Mouse (Mus musculus): Measurements from ENCODE around the gene M1ap.
A peak's percentile ranks its signal among the peaks of the same experiment; 100 is the strongest.

M1ap gene

DNA sequence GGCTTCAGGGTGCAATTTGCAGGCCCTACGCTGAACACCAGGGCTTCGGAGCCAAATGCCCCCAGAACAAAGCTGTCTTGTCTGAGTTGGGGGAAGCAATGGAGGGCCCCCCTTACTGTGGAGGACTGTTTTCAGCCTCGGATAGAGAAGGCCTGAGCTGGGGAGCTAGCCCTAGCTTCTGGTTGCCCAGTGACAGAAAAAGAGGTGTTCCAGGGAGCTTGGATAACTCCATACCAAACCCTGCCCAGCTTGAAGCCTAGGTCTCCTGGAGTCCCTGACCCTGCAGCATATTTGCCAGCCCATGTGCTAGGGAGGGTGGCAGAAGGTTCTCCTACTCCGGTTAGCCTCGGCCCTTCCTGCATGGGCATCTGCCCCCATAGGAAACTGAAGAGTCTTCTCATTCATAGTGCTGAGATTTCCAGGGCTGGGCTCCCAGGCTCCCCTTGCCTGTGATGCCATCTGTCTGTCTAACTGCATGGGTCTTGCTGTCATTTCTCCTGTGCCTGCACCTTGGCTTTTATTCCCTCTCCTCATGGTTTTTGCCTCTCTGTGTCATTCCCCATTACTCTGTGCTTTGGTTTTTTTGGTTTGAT lies 87.9 kb downstream of the M1ap start:
- no peak for DNase-seq (ENCODE audit: low spot score)

DNA sequence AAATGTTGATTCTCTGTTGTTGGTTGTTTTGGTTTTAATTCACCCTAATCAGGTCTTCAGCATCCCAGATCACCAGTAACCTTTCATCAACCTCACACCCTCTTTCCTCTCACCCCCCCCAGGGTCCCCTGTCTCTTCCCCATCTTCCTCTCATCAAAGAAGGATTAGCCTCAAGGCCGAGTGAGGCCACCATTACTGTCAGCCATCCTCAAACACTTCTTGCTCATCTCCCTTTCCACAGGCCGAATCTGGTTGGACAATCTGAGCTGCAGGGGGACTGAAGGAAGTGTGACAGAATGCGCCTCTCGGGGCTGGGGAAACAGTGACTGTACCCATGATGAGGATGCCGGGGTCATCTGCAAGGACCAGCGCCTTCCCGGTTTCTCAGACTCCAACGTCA lies 90.5 kb downstream of the M1ap start:
- no peak for DNase-seq (ENCODE audit: low spot score)

- DNase-seq (ENCODE audit: low spot score), result peak; percentile 87
These were observed 91.9 kb downstream of the M1ap start for GRCm38 (mm10) chr6:83038496-83039012.

- no peak for DNase-seq (ENCODE audit: low spot score)
These were observed 93.9 kb downstream of the M1ap start for GRCm38 (mm10) chr6:83040601-83041000.

DNA sequence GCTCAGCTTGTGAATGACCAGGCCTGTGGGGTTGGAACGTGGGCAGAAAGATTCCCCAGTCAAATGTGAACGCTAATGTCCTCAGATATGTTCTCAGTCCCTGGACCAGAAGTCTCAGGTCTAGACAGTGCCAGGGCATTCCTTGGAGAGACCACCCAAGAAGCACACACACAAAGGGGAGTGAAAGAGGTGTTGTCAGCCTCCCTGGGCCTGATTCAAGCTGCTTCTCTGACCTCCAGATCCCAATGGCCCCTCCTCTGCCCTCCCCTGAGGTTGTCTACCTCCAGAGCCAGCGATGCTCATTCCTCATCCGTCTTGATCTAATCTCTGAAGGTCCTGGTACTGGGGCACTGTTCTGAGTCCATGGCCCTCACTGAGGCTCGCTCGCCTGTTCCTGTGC lies 96.9 kb downstream of the M1ap start:
- no peak for DNase-seq (ENCODE audit: low spot score)

DNA sequence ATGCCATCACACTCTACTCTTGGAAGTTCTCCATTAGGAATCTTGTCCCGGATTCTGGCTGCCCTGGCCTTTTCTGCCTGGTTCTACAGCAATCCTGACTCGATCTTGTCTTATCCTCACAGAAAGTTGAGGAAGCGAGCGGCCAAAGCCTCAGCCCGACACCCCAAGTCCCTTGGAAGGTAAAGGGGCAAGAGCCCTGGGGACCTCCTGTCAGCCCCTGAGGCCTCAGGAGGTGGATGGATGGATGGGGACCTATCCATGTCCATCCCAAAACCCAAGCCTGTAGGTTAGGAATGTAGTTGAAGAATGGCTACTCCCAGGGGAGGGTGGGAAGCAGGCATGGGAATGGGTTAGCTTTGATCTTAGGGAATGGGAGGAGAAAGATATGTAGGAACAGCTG lies 97.3 kb downstream of the M1ap start:
- no peak for DNase-seq (ENCODE audit: low spot score)

GRCm38 (mm10) chr6:83044742-83045141 lies 98.0 kb downstream of the M1ap start:
- no peak for DNase-seq (ENCODE audit: low spot score)

- DNase-seq (ENCODE audit: low spot score), result no peak
These were observed 102.7 kb downstream of the M1ap start for GRCm38 (mm10) chr6:83049367-83049766.

DNA sequence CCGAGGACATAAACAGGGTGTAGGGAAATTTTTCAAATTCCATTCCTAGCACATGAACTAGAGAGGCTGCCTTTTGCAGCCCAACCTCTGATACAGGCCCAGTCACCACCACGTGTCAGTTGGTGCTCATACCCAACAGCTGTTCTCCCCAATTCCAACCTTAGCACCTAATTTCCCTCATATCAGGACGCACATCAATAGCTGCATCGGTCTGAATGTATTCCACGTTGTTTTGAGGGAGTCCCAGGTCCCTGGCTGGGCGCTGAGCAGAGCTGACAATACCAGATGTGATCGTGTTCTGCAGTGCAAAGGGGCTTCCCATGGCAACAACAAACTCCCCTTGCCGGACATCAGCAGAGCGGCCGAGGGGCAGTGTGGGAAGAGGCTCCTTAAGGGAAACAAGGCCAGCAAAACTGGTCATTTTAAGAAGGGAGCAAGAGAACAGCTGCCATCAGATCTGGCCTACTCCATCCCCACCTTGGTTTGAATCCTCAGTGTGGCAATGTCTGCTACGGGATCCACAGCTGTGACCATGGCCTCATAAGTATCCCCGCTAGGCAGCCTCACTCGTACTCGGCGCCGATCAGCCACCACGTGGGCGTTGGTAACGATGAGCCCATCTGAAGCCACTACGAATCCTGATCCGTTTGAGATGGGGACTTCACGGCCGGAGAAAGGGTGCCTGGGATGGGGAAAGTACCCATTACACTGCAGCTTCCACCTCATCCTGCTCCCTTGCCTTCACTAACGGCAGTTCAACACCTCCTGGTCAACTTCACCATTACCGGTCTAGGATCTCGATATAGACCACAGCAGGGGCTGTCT lies 106.6 kb downstream of the M1ap start:
- DNase-seq (ENCODE audit: low spot score), result peak; percentile 36

GRCm38 (mm10) chr6:83054074-83054851 lies 107.6 kb downstream of the M1ap start, which contains the start of gene Aup1:
Gene Aup1, plus strand, starts transcription at chr6:83054521.
- DNase-seq (ENCODE audit: low spot score), result peak; percentile 97

DNA sequence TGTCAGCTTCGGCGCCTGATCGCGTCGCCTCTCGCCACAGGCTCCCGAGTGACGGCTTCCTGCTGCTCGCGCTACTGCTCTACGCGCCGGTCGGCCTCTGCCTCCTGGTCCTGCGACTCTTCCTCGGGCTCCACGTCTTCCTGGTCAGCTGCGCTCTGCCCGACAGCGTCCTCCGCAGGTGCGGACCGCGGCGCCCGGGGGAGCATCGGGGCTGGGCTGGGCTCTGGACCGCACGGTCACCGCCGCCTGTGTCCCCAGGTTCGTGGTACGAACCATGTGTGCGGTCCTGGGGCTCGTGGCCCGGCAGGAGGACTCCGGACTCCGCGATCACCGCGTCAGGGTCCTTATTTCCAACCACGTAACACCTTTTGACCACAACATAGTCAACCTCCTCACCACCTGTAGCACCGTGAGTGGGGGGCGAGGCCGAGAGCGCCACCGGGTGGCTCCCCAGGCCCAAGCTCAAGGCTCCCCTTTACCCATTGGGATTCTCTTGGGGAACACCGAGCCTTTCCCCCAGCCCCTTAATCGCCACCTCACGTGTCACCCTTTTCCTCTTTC lies 108.2 kb downstream of the M1ap start, which contains the start of gene Htra2:
Htra2 (minus strand) TSS at position 403 of the 561 bp plus-strand sequence.
- DNase-seq (ENCODE audit: low spot score), result no peak

DNA sequence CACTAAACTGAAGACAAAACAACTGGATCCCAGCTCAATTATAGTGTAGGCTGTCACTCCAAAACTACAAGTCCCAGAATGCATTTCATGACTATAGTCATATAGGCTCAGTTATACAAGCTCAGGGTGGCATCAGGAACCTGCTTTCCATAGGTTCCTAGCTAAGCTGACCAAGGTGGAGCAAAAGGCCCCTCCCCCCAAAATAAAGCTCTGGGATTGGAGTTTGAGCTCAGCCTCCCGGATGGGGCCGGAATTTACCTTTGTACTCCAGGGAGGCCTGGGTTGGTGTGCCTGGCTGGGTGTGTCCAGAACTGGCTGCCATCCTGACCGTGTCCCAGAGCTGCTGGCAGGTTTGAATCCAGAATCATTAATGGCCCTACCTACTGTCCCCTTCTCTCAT lies 111.1 kb downstream of the M1ap start, which contains the start of gene Dqx1:
Dqx1 (plus strand) TSS at position 55 of the 400 bp plus-strand sequence.
- DNase-seq (ENCODE audit: low spot score), result no peak

DNA sequence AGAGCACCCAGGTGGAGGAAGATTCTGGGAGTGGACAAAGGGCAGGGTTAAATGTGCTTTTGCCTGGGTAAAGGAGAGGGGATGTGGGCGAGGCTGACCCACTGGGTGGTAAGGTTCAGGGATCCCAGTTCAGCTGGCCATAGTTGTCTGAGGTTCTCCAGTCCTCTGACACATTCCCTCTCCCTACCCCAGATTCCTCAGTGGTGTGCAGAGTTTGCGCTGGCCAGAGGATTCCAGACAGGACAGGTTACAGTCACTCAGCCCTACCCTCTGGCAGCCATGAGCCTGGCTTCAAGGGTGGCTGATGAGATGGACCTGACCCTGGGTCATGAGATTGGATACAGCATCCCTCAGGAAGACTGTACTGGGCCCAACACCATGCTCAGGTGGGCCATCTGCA lies 112.0 kb downstream of the M1ap start:
- no peak for DNase-seq (ENCODE audit: low spot score)

GRCm38 (mm10) chr6:83065995-83066394 lies 119.3 kb downstream of the M1ap start:
- peak; percentile 43 for DNase-seq (ENCODE audit: low spot score)

DNA sequence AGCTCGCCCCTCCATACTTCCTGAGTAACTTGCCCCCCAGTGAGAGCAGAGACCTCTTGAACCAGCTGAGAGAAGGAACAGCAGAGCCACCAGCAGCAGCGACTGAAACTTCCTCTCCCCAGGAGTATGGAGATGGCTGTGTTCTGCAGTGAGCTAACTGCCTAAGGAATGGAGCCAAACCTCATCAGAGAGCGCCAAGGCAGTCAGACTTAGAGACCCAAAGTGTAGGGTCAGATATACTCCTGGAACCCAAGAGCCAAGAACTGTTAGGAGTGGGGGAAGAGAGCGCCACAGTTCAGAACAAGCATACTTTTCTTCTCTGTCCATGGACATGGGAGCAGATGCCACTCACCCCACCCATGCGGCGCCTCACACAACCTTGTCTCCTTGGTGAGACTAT lies 119.7 kb downstream of the M1ap start:
- DNase-seq (ENCODE audit: low spot score), result no peak

DNA sequence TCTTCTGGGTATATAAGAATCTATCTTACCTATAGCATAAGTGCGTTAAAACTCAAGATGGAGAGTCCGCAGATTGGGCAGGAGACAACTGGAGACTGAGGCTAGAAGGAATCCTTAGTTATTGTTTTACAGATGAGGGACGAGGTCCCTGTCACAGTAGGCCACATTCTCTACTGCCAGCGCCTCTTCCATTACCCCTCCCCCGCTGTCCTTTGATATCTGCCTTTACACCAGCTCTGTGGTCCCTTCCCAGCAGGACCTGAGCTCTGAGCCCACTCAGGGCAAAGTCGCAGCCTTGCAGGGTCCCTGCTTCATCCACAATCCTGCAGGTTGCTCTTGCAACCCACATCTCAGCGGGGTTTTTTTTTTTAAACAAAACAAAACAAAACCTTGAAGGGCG lies 121.5 kb downstream of the M1ap start:
- DNase-seq (ENCODE audit: low spot score), result no peak

DNA sequence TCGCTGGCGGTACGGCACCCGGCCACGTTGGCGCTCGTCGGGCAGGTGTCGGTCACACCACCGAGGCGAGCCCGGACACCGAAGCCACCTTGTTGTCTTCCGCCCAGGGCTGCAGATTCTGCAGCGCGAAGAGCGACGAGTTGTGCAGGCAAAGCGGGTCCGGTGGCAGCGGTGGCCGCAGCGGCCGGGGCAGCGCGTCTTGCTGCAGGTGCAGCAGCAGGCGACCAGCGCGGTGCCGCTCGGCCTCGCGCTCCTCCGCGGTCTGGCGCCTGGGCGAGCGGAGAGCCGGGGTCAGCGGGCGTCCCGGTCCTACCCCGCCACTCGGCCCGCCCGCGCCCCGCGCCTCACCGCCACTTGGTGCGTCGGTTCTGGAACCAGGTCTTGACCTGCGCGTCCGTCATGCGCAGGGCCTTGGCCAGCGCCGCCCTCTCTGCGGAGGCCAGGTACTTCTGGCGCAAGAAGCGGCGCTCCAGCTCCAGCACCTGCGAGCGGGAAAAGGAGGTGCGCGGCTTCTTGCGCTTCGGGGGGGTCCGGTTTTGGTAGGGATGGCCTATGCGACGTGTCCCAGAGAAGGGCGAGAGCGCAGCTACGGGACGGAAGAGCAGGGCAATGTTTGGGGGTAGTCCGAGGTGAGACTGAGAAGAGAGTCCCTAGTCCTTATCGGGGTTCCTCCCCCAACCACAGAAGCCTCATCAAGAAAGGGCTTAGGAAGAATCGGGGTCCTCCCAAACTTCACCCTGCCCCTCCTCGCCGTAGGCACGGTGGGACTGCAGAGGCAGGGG lies 122.2 kb downstream of the M1ap start:
- DNase-seq (ENCODE audit: low spot score), result no peak

GRCm38 (mm10) chr6:83069488-83070246 lies 123.0 kb downstream of the M1ap start:
- no peak for DNase-seq (ENCODE audit: low spot score)

- DNase-seq (ENCODE audit: low spot score), result no peak
These were observed 123.4 kb downstream of the M1ap start, which contains the start of gene Tlx2 for GRCm38 (mm10) chr6:83070247-83070310. Gene Tlx2, minus strand, starts transcription at chr6:83070293.

DNA sequence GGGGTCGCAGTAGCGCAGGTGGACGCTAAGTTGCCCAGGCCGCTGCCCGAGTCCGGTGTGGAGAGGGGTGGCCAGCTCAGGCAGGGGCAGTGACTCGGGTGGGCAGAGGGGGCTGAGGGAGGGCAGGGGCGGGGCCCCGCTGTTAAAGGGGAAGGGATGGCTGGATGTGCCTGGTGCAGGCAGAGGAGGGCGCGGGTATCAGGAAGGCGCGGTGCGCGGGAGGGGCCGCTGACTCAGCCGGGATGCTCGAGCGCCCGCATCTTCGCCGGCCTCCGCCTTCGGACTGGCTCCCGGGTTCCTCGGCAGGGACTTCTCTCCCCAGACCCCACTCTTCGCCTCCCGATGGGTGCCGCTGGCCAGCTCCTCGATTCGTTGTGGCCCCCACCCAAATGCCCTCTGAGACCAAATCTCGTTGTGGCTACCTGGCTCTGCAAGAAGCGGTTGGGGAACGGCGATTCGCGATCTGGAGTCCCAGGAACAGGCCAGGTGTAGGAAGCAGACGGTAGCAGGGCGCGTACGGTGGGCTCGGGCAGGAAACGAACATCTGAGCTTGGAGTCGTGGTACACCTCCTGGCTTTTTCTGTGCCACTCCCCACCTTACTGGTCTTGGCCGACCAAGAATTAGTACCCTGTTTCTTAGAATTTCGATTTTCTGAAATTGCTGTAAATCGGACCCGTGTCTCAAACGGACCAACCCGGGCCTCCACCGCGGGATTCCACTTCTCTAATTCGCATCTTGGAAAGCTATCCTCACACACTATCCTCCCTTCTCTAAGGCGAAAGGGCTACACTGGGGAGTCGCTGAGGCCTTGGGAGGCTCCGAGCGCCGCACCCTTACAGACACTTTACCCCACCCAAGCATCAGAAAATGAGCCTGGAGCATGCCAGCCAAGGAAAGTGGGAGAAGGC lies 123.9 kb downstream of the M1ap start:
- DNase-seq (ENCODE audit: low spot score), result no peak
